In genomic region chr3:133169737-133170136, GRCm38 (mm10) we compare ENCODE assay signal across 17 mouse cellular contexts.
DNase-seq lines count a peak whose midpoint lies in the region; ATAC-seq lines count a peak whose summit lies in the region.
"Had no signal": no experiment of that assay in that cellular context is flagged by ENCODE, and none has a peak within 500 bp of the region (broad histone marks: within the 10 kb centered on the region; RNA-seq: fewer than 3 reads in every experiment).

No protein-coding gene starts in this region.

- no peaks in the 10 kb centered on the region for H3K9me3 ChIP-seq in forebrain, embryonic 16.5 days (ENCODE audit: control insufficient read depth, low read length)
- no peaks in the 10 kb centered on the region for H3K9me3 ChIP-seq in forebrain, embryonic 12.5 days
- no peaks in the 10 kb centered on the region for H3K9me3 ChIP-seq in midbrain, embryonic 13.5 days
- H3K9me3 ChIP-seq: midbrain, embryonic 15.5 days; neural tube, embryonic 13.5 days had no signal

- intact Hi-C loops in left cerebral cortex, postnatal 25 days (cut with DNase I): no loop called here

- no peaks in the 10 kb centered on the region for H3K27me3 ChIP-seq in forebrain, embryonic 16.5 days (replicated peaks; ENCODE audit: control insufficient read depth, insufficient read depth, low read length)
- H3K27me3 ChIP-seq in forebrain, embryonic 12.5 days: no peaks in the 10 kb centered on the region
- no peaks in the 10 kb centered on the region for H3K27me3 ChIP-seq in midbrain, embryonic 13.5 days
- H3K27me3 ChIP-seq: midbrain, embryonic 15.5 days; neural tube, embryonic 13.5 days had no signal

- H3K9ac ChIP-seq in forebrain, embryonic 16.5 days (replicated peaks; ENCODE audit: low read depth, low read length): no peak overlapping the region
- H3K9ac ChIP-seq in forebrain, embryonic 12.5 days: no peak overlapping the region
- H3K9ac ChIP-seq in midbrain, embryonic 13.5 days (replicated peaks): no peak overlapping the region
- H3K9ac ChIP-seq: liver, embryonic 14.5 days; midbrain, embryonic 15.5 days; neural tube, embryonic 13.5 days had no signal

- no peak overlapping the region for H3K4me2 ChIP-seq in forebrain, embryonic 16.5 days (ENCODE audit: low read length)
- H3K4me2 ChIP-seq in forebrain, embryonic 12.5 days: no peak overlapping the region
- H3K4me2 ChIP-seq in midbrain, embryonic 13.5 days (replicated peaks): no peak overlapping the region
- H3K4me2 ChIP-seq: midbrain, embryonic 15.5 days; neural tube, embryonic 13.5 days had no signal

- WGBS in forebrain, embryonic 16.5 days: 58% methylated on average over 7 of the region's 7 CpGs
- 89% methylated on average over 7 of the region's 7 CpGs for WGBS in forebrain, embryonic 12.5 days
- WGBS in midbrain, embryonic 13.5 days: 90% methylated on average over 7 of the region's 7 CpGs

- peak; percentile 46 for DNase-seq in layer of hippocampus, adult 9-11 months
- no peak for DNase-seq in layer of hippocampus, postnatal 10 days (ENCODE audit: low spot score in 2 of 2)
- peak; percentile 15 for DNase-seq in NIH3T3 (ENCODE audit: low read depth)
- peak; percentile 24 to 85 for DNase-seq in left cerebral cortex, postnatal 25 days (ENCODE audit: low spot score in 2 of 2)
- no peak for DNase-seq in gastrocnemius, postnatal 25 days
- DNase-seq: gastrocnemius, postnatal 14 days; heart, postnatal 10 days; kidney, postnatal 10 days; layer of hippocampus, postnatal 36 days; lung, postnatal 4 days; thymus, adult 2 months had no signal

- H3K4me1 ChIP-seq in forebrain, embryonic 16.5 days (replicated peaks; ENCODE audit: control insufficient read depth, insufficient read depth, low read length): 0 out of 2 replicates have a peak, but pooled peaks cover 3% of the 10 kb centered on the region
- no peaks in the 10 kb centered on the region for H3K4me1 ChIP-seq in forebrain, embryonic 12.5 days
- H3K4me1 ChIP-seq in midbrain, embryonic 13.5 days (replicated peaks): no peaks in the 10 kb centered on the region

- ATAC-seq in forebrain, embryonic 16.5 days: peak; percentile 79
- ATAC-seq in forebrain, embryonic 12.5 days (ENCODE audit: low FRiP score): no peak
- no peak for ATAC-seq in midbrain, embryonic 13.5 days
- ATAC-seq: midbrain, embryonic 15.5 days had no signal

- no peaks in the 10 kb centered on the region for H3K36me3 ChIP-seq in forebrain, embryonic 16.5 days (ENCODE audit: control insufficient read depth, insufficient read depth)
- no peaks in the 10 kb centered on the region for H3K36me3 ChIP-seq in forebrain, embryonic 12.5 days (replicated peaks)
- no peaks in the 10 kb centered on the region for H3K36me3 ChIP-seq in midbrain, embryonic 13.5 days
- H3K36me3 ChIP-seq: midbrain, embryonic 15.5 days; neural tube, embryonic 13.5 days had no signal

- no peak overlapping the region for H3K4me3 ChIP-seq in forebrain, embryonic 16.5 days (replicated peaks; ENCODE audit: low read length)
- H3K4me3 ChIP-seq in forebrain, embryonic 12.5 days (replicated peaks): no peak overlapping the region
- H3K4me3 ChIP-seq in midbrain, embryonic 13.5 days (replicated peaks): no peak overlapping the region
- H3K4me3 ChIP-seq: midbrain, embryonic 15.5 days; neural tube, embryonic 13.5 days had no signal

- H3K27ac ChIP-seq in forebrain, embryonic 16.5 days (ENCODE audit: low read length): no peak overlapping the region
- H3K27ac ChIP-seq in forebrain, embryonic 12.5 days: no peak overlapping the region
- no peak overlapping the region for H3K27ac ChIP-seq in midbrain, embryonic 13.5 days
- H3K27ac ChIP-seq: liver, embryonic 14.5 days; midbrain, embryonic 15.5 days; neural tube, embryonic 13.5 days had no signal

Comparison
In these comparisons a context has a peak if more than half of its experiments do, and no peak if none do; other contexts are left out.
1. DNase-seq: peak in layer of hippocampus, adult 9-11 months (single experiment), NIH3T3 (single experiment) and left cerebral cortex, postnatal 25 days (2 of 2); none in layer of hippocampus, postnatal 10 days (0 of 2) and gastrocnemius, postnatal 25 days (single experiment).